ENCODE assay signal across 17 mouse cellular contexts in the genomic region with DNA sequence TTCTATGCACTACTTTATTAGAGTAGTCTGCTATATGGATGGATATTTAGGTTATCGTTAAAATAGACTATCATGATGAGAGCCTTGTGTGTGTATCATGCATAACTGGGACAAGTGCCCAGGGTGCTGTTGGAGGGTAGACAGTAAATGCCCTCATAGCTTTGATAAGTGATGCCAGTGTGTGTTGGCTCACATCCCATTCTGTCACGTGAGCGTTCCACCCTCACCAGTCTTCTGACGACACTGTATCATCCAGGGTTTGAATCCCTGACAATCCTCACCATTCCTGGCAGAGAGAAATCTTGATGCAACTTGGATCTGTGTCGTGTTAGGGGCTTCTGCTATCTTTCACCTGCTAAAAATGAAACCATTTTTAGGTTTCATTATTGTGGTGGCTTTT. TPM values are rescaled to one million over a fixed set of nuclear protein-coding genes. Genes with fewer than 3 reads are reported as not detected.
DNase-seq lines count a peak whose midpoint lies in the region; ATAC-seq lines count a peak whose summit lies in the region.
"Had no signal": no experiment of that assay in that cellular context is flagged by ENCODE, and none has a peak within 500 bp of the region (broad histone marks: within the 10 kb centered on the region; RNA-seq: fewer than 3 reads in every experiment).

No protein-coding gene starts in this region.

- peaks cover 28% of the 10 kb centered on the region for H3K36me3 ChIP-seq in heart, embryonic 15.5 days
- H3K36me3 ChIP-seq: midbrain, embryonic 10.5 days had no signal

- intact Hi-C loops in heart, postnatal 36 days (cut with DNase I) = no loop called here

- H3K9me3 ChIP-seq in heart, embryonic 15.5 days (replicated peaks) = no peaks in the 10 kb centered on the region
- H3K9me3 ChIP-seq: embryonic facial prominence, embryonic 15.5 days; forebrain, embryonic 13.5 days; intestine, embryonic 15.5 days; limb, embryonic 12.5 days; midbrain, embryonic 10.5 days had no signal

- ATAC-seq in heart, embryonic 15.5 days (replicated peaks; ENCODE audit: insufficient number of reproducible peaks, insufficient read depth, low FRiP score, low read depth) = no peak
- peak; percentile 2 for ATAC-seq in granulocyte monocyte progenitor cell, adult 5-6 weeks (replicated peaks; ENCODE audit: poor library complexity, severe bottlenecking)
- ATAC-seq: forebrain, embryonic 13.5 days; intestine, embryonic 15.5 days; Patski had no signal

- no peak overlapping the region for H3K4me2 ChIP-seq in heart, embryonic 15.5 days
- H3K4me2 ChIP-seq: embryonic facial prominence, embryonic 15.5 days; forebrain, embryonic 13.5 days; intestine, embryonic 15.5 days; limb, embryonic 12.5 days had no signal

- no peak for DNase-seq in heart, postnatal 36 days
- DNase-seq in retina, postnatal 1 day = peak; percentile 12
- DNase-seq in retina, embryonic 14.5 days (ENCODE audit: low spot score) = no peak
- no peak for DNase-seq in ovary, adult 18-20 months (ENCODE audit: low spot score)
- no peak for DNase-seq in frontal cortex, postnatal 36 days (ENCODE audit: low spot score in 2 of 2)
- DNase-seq: cerebellum, adult 9-10 months; gastrocnemius, adult 2 months had no signal

- H3K4me1 ChIP-seq in heart, embryonic 15.5 days (replicated peaks) = peaks cover 25% of the 10 kb centered on the region
- H3K4me1 ChIP-seq: intestine, embryonic 15.5 days had no signal

- H3K27ac ChIP-seq in heart, embryonic 15.5 days = peak overlapping the region; percentile 65; the same call in 1 of the 2 replicates
- H3K27ac ChIP-seq: embryonic facial prominence, embryonic 15.5 days; forebrain, embryonic 13.5 days; gastrocnemius, adult 2 months; intestine, embryonic 15.5 days; layer of hippocampus, adult 2 months; limb, embryonic 12.5 days; midbrain, embryonic 10.5 days had no signal

- H3K4me3 ChIP-seq in heart, embryonic 15.5 days = no peak overlapping the region
- H3K4me3 ChIP-seq: embryonic facial prominence, embryonic 15.5 days; forebrain, embryonic 13.5 days; gastrocnemius, adult 2 months; intestine, embryonic 15.5 days; layer of hippocampus, adult 2 months; limb, embryonic 12.5 days; midbrain, embryonic 10.5 days had no signal

- H3K27me3 ChIP-seq in heart, embryonic 15.5 days = no peaks in the 10 kb centered on the region
- H3K27me3 ChIP-seq: embryonic facial prominence, embryonic 15.5 days; forebrain, embryonic 13.5 days; intestine, embryonic 15.5 days; limb, embryonic 12.5 days; Patski had no signal

- 42% methylated on average over 5 of the region's 5 CpGs for WGBS in heart, embryonic 15.5 days

- no peak overlapping the region for H3K9ac ChIP-seq in heart, embryonic 15.5 days
- H3K9ac ChIP-seq: embryonic facial prominence, embryonic 15.5 days; forebrain, embryonic 13.5 days; intestine, embryonic 15.5 days; limb, embryonic 12.5 days had no signal

RNA-seq across cellular contexts. Expression of a gene that starts 29.2 kb away (rescaled TPM):
- polyA plus RNA-seq in heart, embryonic 15.5 days (2015; fragmentation: Nextera tagmentation; extraction: Ambion mirVana) = 359 and 472 TPM in 2 replicates
- total RNA-seq in heart, postnatal 36 days (2021) = 100 to 1,000 TPM; 140 to 143 TPM
- total RNA-seq in granulocyte monocyte progenitor cell, adult 5-6 weeks (2014; fragmentation: Nextera tagmentation) = 125 TPM in 2 replicates
- 79.4 and 102 TPM in 2 replicates for total RNA-seq in granulocyte monocyte progenitor cell, adult 5-6 weeks (2017)

RNA-seq across cellular contexts. Expression of a gene that starts 29.2 kb away (rescaled TPM):
- polyA plus RNA-seq in heart, embryonic 15.5 days (2015; fragmentation: Nextera tagmentation; extraction: Ambion mirVana) = 0.92 and 1.6 TPM in 2 replicates
- under 1 TPM in 1 of 2 experiments, not detected in 1; 0.30 TPM for total RNA-seq in heart, postnatal 36 days (2021)
- 1.7 TPM in 1 of 2 replicates, not detected in the other for total RNA-seq in granulocyte monocyte progenitor cell, adult 5-6 weeks (2014; fragmentation: Nextera tagmentation)
- 2.4 TPM in 1 of 2 replicates, not detected in the other for total RNA-seq in granulocyte monocyte progenitor cell, adult 5-6 weeks (2017)
- total RNA-seq: gastrocnemius, adult 2 months; layer of hippocampus, adult 2 months; left cerebral cortex, adult 18-20 months had no signal
